Mouse (Mus musculus) liver, postnatal 0 days (tissue): ENCODE results near the gene Btbd9.

Source experiments
- CTCF ChIP-seq: sonication (generic); IDR thresholded peaks from 2 replicates; pipeline ENCODE4 v1.5.1; 2016; ENCODE audit warnings: antibody characterized with exemption, low read depth
- EP300 ChIP-seq: IDR thresholded peaks from 2 replicates; pipeline ENCODE4 v1.6.1; 2016; ENCODE audit warnings: antibody characterized with exemption, low read depth, mild to moderate bottlenecking

DNA sequence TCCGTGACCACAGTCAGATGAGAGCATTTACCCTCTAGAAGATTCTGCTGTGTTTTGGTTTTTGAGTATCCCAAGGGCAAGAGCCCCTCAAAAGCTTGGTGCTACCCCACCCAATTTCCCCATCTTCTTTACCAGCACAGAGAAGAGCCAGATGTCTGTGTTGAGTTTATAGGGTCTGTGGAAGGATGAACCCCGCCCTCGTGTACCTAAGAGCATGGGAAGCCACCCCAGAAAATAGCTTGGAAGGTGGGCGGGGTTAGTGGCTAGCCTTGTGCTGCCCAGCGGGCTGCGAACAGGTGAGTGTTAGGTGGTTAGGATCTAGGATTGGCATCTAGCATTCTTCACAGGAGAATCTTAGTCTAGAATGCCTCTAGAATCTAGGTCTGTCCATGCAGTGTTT is 389.1 kb downstream of the Btbd9 start:
- TF ChIP-seq EP300 = no peak
- TF ChIP-seq CTCF = no peak
